Mouse (Mus musculus): ENCODE data around the gene Top1.
A peak's percentile ranks its signal among the peaks of the same experiment; 100 is the strongest.
"Not testable (repeated sequence)": the region's sequence is repeated elsewhere in the genome, so short reads cannot be mapped to it uniquely, and the experiment has no call there.

Top1 gene

GRCm38 (mm10) chr2:160630872-160631597 is 14.7 kb upstream of the Top1 start:
- DNase-seq (ENCODE audit: low read depth in 2 of 2, low spot score in 2 of 2) = no peak

GRCm38 (mm10) chr2:160639911-160640717 is 5.6 kb upstream of the Top1 start:
- no peak for DNase-seq (ENCODE audit: low read depth in 2 of 2, low spot score in 2 of 2)

GRCm38 (mm10) chr2:160641176-160641575 is 4.5 kb upstream of the Top1 start:
- DNase-seq (ENCODE audit: low read depth in 2 of 2, low spot score in 2 of 2) = no peak

GRCm38 (mm10) chr2:160646144-160646844 is 606 bp downstream of the Top1 start:
- DNase-seq (ENCODE audit: low read depth in 2 of 2, low spot score in 2 of 2) = peak; percentile 15 to 19

- peak in 1 of 2 experiments; percentile 13 for DNase-seq (ENCODE audit: low read depth in 2 of 2, low spot score in 2 of 2)
Observed at GRCm38 (mm10) chr2:160646845-160647178, 1.1 kb downstream of the Top1 start.

- no peak for DNase-seq (ENCODE audit: low read depth in 2 of 2, low spot score in 2 of 2)
Observed at GRCm38 (mm10) chr2:160648097-160648496, 2.4 kb downstream of the Top1 start.

GRCm38 (mm10) chr2:160649072-160649471 is 3.4 kb downstream of the Top1 start:
- DNase-seq (ENCODE audit: low read depth in 2 of 2, low spot score in 2 of 2) = no peak

- no peak for DNase-seq (ENCODE audit: low read depth in 2 of 2, low spot score in 2 of 2)
Observed at GRCm38 (mm10) chr2:160651165-160651564, 5.5 kb downstream of the Top1 start.

- no peak for DNase-seq (ENCODE audit: low read depth in 2 of 2, low spot score in 2 of 2)
Observed at GRCm38 (mm10) chr2:160653218-160653617, 7.5 kb downstream of the Top1 start.

- no peak for DNase-seq (ENCODE audit: low read depth in 2 of 2, low spot score in 2 of 2)
Observed at GRCm38 (mm10) chr2:160655561-160655960, 9.9 kb downstream of the Top1 start.

- no peak for DNase-seq (ENCODE audit: low read depth in 2 of 2, low spot score in 2 of 2)
Observed at GRCm38 (mm10) chr2:160656234-160656633, 10.5 kb downstream of the Top1 start.

- DNase-seq (ENCODE audit: low read depth in 2 of 2, low spot score in 2 of 2) = no peak
Observed at GRCm38 (mm10) chr2:160657801-160658442, 12.2 kb downstream of the Top1 start.

GRCm38 (mm10) chr2:160658811-160659210 is 13.1 kb downstream of the Top1 start:
- no peak for DNase-seq (ENCODE audit: low read depth in 2 of 2, low spot score in 2 of 2)

- no peak for DNase-seq (ENCODE audit: low read depth in 2 of 2, low spot score in 2 of 2)
Observed at GRCm38 (mm10) chr2:160664421-160664820, 18.7 kb downstream of the Top1 start.

GRCm38 (mm10) chr2:160664986-160665385 is 19.3 kb downstream of the Top1 start:
- not testable (repeated sequence) for DNase-seq (ENCODE audit: low read depth in 2 of 2, low spot score in 2 of 2)

- DNase-seq (ENCODE audit: low read depth in 2 of 2, low spot score in 2 of 2) = no peak
Observed at GRCm38 (mm10) chr2:160667259-160667658, 21.6 kb downstream of the Top1 start.

GRCm38 (mm10) chr2:160700271-160700670 is 54.6 kb downstream of the Top1 start:
- no peak for DNase-seq (ENCODE audit: low read depth in 2 of 2, low spot score in 2 of 2)

GRCm38 (mm10) chr2:160701603-160702002 is 55.9 kb downstream of the Top1 start:
- DNase-seq (ENCODE audit: low read depth in 2 of 2, low spot score in 2 of 2) = peak in 1 of 2 experiments; percentile 5

- no peak for DNase-seq (ENCODE audit: low read depth in 2 of 2, low spot score in 2 of 2)
Observed at GRCm38 (mm10) chr2:160702824-160703223, 57.1 kb downstream of the Top1 start.

GRCm38 (mm10) chr2:160707673-160708072 is 62.0 kb downstream of the Top1 start:
- DNase-seq (ENCODE audit: low read depth in 2 of 2, low spot score in 2 of 2) = no peak

- DNase-seq (ENCODE audit: low read depth in 2 of 2, low spot score in 2 of 2) = no peak
Observed at GRCm38 (mm10) chr2:160715463-160716030, 69.9 kb downstream of the Top1 start.

All from CD8-positive naive resting alpha-beta T cell, adult 2 months (primary cell).